Mouse (Mus musculus) ES-Bruce4 (cell line): ENCODE results near the gene Fkbp1b.

ENCODE experiments used
- EP300 ChIP-seq: IDR thresholded peaks from 2 replicates; pipeline ENCODE4 v1.6.1; 2011; ENCODE audit warnings: low read depth, low read length; ENCODE audit not compliant: insufficient read depth
- POLR2A ChIP-seq: IDR thresholded peaks from one replicate; pipeline ENCODE4 v1.8.1; 2011; ENCODE audit warnings: low read length; ENCODE audit not compliant: insufficient read depth

GRCm38 (mm10) chr12:4885062-4885461 lies 43.7 kb upstream of the Fkbp1b start:
- TF ChIP-seq POLR2A = no peak
- TF ChIP-seq EP300 = no peak
